Mouse (Mus musculus) liver (tissue): ENCODE results near the gene Sall4.
A peak's percentile ranks its signal among the peaks of the same experiment; 100 is the strongest.
"Not testable (repeated sequence)": the region's sequence is repeated elsewhere in the genome, so short reads cannot be mapped to it uniquely, and the experiment has no call there.

ENCODE experiments used
- DNase-seq: peaks from one replicate; pipeline ENCODE4 v3.0.0-alpha.2; 2020; ENCODE audit warnings: mixed read lengths

The Sall4 gene

GRCm38 (mm10) chr2:168767582-168767981 lies at the start of gene Sall4:
Gene Sall4 (minus strand): TSS chr2:168767943.
- DNase-seq = no peak

GRCm38 (mm10) chr2:168813243-168813642 lies 45.5 kb upstream of the Sall4 start:
- no peak for DNase-seq

DNA sequence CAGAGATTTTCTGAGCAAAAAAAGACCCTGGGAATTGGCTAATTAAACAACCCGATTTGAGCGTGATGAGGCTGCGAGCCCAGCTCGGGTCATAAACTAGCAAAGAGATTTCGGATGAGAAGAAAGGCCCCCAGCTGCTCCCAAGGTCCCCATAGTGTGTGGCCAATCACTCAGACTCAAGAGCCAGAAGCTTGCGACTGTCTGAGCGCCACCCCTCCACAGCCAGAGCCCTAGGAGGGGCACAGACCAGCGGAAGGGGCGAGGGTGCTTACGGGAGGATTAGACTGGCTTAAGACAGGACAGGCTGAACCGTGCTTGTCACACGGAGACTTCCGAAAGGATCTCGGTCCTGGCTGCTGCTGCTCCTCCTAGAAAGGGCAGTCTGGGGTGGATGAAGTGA lies 42.2 kb upstream of the Sall4 start:
- no peak for DNase-seq

DNA sequence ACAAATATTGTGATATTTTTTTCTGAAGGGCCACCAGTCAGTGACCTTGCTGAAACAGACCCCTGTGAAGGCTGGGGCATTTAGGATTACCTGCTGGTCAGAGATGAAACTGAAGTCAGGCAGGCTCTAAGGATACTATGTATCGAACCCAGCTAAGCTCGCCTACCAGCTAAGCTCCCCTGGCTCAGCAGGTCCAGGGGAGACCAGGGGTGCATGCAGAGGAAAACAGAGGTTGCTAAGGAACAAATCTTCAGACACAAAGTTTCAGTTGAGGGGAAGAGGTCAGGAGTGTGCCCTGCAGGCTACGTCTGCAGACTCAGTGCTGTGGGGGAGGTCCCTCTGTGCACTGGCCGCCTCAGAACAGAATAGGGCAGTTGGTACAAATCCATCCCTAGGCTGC lies 39.9 kb upstream of the Sall4 start:
- no peak for DNase-seq

DNA sequence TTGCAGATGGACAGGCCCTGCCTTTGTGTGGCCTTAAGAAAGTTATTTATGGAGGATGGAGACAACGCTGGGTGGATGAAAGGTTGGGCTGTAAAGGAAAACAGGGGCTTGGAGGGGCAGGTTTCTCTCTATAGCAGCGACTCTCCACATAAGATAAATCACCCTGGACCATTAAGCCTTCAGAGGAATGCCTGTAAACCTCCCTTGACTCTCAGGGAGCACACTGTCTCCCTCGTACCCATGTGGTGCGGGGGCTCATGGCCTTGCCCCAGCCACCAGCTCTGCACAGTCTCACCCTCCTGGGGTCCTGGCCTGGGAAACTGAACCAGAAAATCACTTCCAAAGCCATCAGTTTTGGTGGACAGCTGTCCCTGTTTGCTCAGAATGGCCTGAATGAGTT lies 36.1 kb upstream of the Sall4 start:
- DNase-seq = no peak

DNA sequence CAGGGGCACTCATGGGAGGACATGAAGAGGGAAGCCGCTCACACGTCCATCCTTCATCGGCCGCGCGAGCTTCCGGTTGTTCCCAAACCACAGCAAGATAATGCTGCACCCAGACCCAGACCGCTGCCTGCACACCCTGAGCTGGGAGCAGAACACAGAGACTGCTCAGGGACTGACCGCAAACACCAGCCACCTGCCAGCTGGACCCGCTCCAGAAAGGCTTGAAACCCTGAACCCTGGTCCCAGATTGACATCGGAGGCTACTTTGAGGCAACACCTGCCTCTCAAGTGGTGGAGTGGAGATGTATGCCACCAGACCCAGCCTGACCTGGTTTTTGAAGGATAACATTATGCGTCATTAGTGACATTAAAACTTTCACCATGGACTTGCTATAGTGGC lies 31.6 kb upstream of the Sall4 start:
- no peak for DNase-seq

DNA sequence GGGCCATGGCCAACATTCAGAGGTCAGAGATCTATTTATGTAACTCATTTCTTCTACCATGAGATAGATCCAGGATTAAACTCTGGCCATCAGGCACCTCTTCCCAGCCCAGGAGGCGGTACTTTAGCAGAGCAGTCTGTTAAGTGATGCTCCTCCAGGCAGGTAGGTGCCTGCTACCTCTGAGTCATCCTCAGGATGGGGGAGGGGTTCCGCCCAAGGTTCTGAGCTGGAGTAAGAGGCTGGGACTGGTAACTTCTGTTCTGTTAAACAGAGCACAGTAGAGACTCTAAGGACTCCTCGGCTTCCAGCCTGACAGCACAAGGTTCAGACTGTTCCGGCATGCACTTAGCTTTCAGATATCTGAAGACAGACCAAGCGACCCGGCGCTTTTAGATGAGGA lies 31.2 kb upstream of the Sall4 start:
- no peak for DNase-seq

GRCm38 (mm10) chr2:168791115-168791802 lies 23.5 kb upstream of the Sall4 start:
- no peak for DNase-seq

GRCm38 (mm10) chr2:168786174-168786573 lies 18.4 kb upstream of the Sall4 start:
- no peak for DNase-seq

DNA sequence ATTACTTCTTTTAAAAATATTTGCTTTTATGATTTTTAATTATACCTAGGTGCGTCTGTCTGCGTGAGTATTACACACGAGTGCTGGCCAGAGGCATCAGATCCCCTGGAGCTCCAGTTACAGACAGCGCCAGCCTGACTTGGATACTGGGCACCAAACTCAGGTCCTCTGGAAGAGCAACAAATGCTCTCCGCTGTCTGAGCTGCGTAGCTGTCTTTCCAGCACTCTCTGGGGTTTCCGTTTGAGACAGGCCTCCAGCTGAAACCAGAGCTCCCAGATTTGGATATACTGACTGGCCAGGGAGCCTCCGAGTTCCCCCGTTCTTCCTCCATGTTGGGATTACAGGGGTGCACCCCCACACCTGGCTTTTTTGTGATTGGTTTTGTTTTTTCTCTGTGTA lies 12.9 kb upstream of the Sall4 start:
- DNase-seq = no peak

DNA sequence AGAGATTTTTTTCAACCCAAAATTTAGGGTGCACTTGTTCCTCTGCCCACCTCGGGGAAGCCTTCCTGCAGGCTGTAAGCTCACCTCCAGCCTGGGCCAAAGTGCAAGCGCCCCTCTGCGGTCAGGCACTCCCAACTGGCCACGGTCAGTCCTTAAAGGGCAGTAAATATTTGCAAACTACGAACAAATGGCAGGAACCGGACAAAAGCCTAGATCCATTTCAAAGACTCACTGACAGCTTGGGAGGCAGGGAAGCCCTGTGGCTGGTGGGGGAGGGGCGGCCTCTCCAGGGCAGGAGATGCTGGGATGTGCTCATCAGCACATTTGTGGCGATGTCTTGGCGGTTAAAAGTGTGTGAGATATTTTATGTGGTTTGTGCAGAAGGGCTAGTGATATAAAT lies 12.3 kb upstream of the Sall4 start:
- peak; percentile 58 for DNase-seq

GRCm38 (mm10) chr2:168777481-168777880 lies 9.7 kb upstream of the Sall4 start:
- no peak for DNase-seq

DNA sequence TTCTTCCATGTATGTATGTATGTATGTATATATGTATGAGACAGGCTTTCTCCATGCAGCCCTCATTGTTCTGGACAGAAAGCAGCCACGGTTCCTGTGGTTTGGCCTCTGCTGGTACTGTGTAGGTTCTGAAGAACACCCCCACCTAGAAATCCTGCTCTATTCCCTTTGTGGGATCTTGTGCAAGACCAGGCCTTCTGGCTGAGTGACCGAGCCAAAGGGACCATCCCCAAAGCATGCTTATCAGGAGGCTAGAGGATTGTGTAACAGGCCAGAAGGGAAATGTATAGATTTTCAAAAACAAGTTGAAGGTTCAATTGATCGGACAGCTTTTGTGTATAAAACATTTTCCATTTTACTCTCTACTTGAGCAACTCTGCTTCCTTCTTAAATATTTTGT lies 8.5 kb upstream of the Sall4 start:
- peak; percentile 29 for DNase-seq

DNA sequence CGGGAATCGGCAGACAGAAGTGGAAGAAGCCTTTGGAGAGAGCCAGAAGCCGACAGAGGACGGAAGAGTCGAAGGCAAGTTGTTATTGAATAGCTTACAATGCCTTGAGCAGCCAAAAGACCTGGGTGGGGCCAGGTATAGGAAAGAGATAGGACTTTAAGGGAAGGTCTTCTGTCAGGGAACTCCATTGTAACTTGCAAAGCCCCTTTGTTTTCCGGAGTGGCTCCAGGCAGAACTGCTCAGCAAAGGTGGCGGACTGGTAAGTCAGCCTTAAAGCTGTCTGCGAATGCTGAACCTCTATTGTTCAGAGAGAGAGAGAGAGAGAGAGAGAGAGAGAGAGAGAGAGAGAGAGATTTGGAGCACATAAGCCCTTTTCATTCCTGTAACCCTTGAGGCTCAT lies 1.5 kb upstream of the Sall4 start:
- no peak for DNase-seq

- DNase-seq = peak; percentile 50
These were observed 993 bp downstream of the Sall4 start for GRCm38 (mm10) chr2:168766538-168767361.

GRCm38 (mm10) chr2:168765696-168766537 lies 1.8 kb downstream of the Sall4 start:
- DNase-seq = no peak

- DNase-seq = peak; percentile 70
These were observed 2.6 kb downstream of the Sall4 start for GRCm38 (mm10) chr2:168765065-168765681.

DNA sequence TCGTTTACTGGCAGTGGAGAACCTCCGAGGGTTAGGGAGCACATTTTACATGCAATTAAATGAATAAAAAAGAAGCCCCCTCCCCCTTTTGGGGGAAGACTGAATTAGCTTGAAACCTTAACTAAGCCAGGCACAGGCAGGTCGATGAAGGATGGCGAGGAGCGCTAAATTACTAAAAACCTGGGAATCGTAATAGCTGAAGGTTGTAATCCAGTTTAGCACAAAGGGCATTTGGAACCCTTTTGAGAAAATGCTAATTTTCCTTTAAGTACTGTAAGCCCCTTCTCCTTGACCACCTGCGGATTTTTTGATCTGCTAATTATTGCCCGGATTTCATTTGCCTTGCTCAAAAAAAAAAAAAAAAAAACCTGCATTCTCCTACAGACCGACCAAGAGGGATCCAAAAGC lies 3.3 kb downstream of the Sall4 start:
- DNase-seq = no peak

DNA sequence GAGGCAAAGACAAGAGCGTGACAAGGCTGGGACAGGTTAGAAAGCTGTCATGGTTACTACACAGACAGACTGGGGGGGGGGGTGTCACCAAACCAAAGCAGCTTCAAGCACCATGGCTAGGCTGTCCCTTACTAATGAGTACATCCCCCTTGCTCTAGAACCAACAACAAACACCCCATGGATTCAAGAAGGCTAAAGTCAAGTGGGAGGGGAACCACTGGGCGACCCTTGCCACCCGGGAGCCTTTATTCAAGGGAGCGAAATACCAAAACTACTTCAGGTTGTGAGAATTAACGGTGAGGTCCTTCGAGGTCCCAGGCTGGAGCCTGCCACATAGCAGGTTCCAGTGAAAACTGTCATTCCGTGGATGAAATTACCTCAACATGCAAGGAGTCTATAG lies 4.0 kb downstream of the Sall4 start:
- no peak for DNase-seq

DNA sequence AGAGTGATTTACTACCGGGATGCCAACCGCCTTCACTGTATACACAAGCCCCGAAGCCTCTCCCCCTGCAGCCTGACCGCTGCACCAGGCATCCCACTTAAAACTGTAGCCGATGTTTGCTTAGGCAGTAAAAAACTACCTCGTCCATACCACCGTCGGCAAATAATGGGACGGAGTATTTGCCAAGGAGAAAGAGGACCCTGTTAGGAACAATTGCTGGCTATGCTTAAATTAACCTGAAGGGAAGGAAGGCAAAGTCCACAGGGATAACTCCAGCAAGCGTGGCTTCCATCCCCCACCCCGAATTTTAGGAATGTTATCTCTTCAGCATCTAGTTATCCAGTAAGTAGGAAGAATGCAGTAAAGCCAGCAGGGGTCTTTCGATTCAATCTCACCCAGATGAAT lies 5.3 kb downstream of the Sall4 start:
- no peak for DNase-seq

DNA sequence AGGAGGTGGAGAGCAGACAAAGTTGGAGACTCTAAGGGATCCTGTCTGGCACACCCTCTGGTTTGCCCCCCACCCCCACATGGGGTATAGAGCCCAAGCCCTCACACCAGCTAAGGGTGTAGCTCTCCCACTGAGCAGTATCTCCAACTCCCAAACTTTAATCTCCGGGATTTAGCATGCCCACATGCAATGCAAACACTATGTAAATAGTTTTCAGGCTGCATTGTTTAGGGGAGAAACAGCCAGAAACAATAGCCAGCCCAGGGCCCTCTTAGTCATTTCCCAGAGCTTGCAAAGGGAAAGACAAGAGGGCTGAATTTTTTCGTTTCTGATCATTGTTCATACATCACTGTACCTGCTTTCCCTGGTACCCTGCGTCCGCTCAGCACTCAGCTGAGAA lies 5.8 kb downstream of the Sall4 start:
- DNase-seq = no peak

DNA sequence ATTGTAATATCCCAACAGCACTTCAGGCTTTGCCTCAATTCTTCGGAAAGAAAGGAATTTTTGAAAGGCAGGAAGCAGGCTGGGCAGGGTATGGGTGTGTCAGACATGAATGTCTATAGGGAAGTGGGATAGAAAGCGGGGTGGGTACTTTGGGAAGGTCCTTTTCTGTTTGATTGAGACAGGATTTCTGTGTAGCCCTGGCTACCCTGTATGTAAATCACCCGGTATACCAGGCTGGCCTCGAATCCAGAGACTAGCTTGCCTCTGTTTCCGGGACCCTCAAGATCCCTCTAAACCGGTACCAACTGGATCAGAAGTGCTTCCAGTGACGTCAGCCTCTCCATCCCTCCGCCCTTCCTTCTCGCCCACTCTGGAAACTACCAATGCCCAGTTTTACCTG lies 6.6 kb downstream of the Sall4 start:
- no peak for DNase-seq

- DNase-seq = not testable (repeated sequence)
These were observed 23.3 kb downstream of the Sall4 start for GRCm38 (mm10) chr2:168744406-168744805.
